Mouse (Mus musculus) heart, postnatal 0 days (tissue): ENCODE measurements around the gene Ephb1. TPM values are rescaled to one million over a fixed set of nuclear protein-coding genes. Genes with fewer than 3 reads are reported as not detected.

Experiments
- ATAC-seq: fragments of 200-750 bp; cut with Nextera tagmentation; 2 replicates; pipeline ENCODE4 v1.8.0; 2017; ENCODE audit warnings: low read depth, moderate number of reproducible peaks, moderate library complexity; ENCODE audit not compliant: insufficient read depth
- DNase-seq: peaks from one replicate; pipeline ENCODE4 v3.0.0-alpha.2; 2016; ENCODE audit warnings: low spot score
- H3K27ac ChIP-seq: fragments of 300-500 bp; sonication (generic); 2 replicates; pipeline ENCODE4 v1.5.1; 2014; ENCODE audit warnings: low read depth, mild to moderate bottlenecking
- H3K27me3 ChIP-seq: fragments of 300-500 bp; sonication (generic); 2 replicates; pipeline ENCODE4 v1.6.1; 2014; ENCODE audit warnings: low read length, mixed read lengths; ENCODE audit not compliant: control insufficient read depth, insufficient read depth
- H3K36me3 ChIP-seq: fragments of 300-500 bp; sonication (generic); replicated peaks from 2 replicates; pipeline ENCODE4 v1.6.1; 2014; ENCODE audit warnings: low read length, mixed read lengths; ENCODE audit not compliant: control insufficient read depth, insufficient read depth
- H3K4me1 ChIP-seq: fragments of 300-500 bp; sonication (generic); 2 replicates; pipeline ENCODE4 v1.6.1; 2014; ENCODE audit warnings: antibody characterized with exemption; ENCODE audit not compliant: control insufficient read depth, insufficient read depth
- H3K4me2 ChIP-seq: fragments of 300-500 bp; sonication (generic); 2 replicates; pipeline ENCODE4 v1.6.1; 2014; ENCODE audit warnings: low read depth, mild to moderate bottlenecking, low read length, moderate library complexity
- H3K4me3 ChIP-seq: fragments of 300-500 bp; sonication (generic); 2 replicates; pipeline ENCODE4 v1.5.1; 2014; ENCODE audit warnings: low read depth, low read length
- H3K9ac ChIP-seq: fragments of 300-500 bp; sonication (generic); replicated peaks from 2 replicates; pipeline ENCODE4 v1.6.1; 2014; ENCODE audit warnings: low read depth, low read length, mixed read lengths
- H3K9me3 ChIP-seq: fragments of 300-500 bp; sonication (generic); replicated peaks from 2 replicates; pipeline ENCODE4 v1.6.1; 2016; ENCODE audit warnings: low read length; ENCODE audit not compliant: control insufficient read depth
- CTCF ChIP-seq: IDR thresholded peaks from 2 replicates; pipeline ENCODE4 v1.5.1; 2016; ENCODE audit warnings: antibody characterized with exemption, control low read depth, low read depth
- EP300 ChIP-seq: IDR thresholded peaks from 2 replicates; pipeline ENCODE4 v1.6.1; 2016; ENCODE audit warnings: antibody characterized with exemption, low read depth
- WGBS: fragments of 180-500 bp; shearing (Covaris S2); extraction: QIAGEN DNeasy Blood & Tissue Kit; methylation state at CpG from one replicate; pipeline ENCODE4 v1.1.7; 2014; 5-methylcytosine and 5-hydroxymethylcytosine counted together
- polyA plus RNA-seq: library from polyadenylated mRNA; unstranded; fragments of >200 nt; fragmentation: Nextera tagmentation; extraction: Ambion mirVana; gene quantifications from 2 replicates; pipeline ENCODE4 v1.2.1, GENCODE M21; 2015
- total RNA-seq: library from RNA; depleted of rRNA; stranded (reverse); fragments of >200 nt; gene quantifications from 2 replicates; pipeline ENCODE4 v1.2.3, GENCODE M21; 2014; ENCODE audit warnings: low replicate concordance

Ephb1 gene
- total and polyA plus RNA-seq, 2 experiments from 2014 or later: 0.96 to 2.1 TPM

- H3K36me3 ChIP-seq: no peaks in the 10 kb centered on the region
- no peaks in the 10 kb centered on the region for H3K4me1 ChIP-seq
- H3K4me3 ChIP-seq: no peak overlapping the region
- no peak for ATAC-seq
- TF ChIP-seq EP300 (no peak), CTCF (no peak)
- 81% methylated on average over 3 of the region's 3 CpGs for WGBS
- no peak overlapping the region for H3K27ac ChIP-seq
- H3K9ac ChIP-seq: no peak overlapping the region
- H3K27me3 ChIP-seq: 0 out of 2 replicates have a peak, but pooled peaks cover 6% of the 10 kb centered on the region
- no peaks in the 10 kb centered on the region for H3K9me3 ChIP-seq
- DNase-seq: no peak
- no peak overlapping the region for H3K4me2 ChIP-seq
Observed at GRCm38 (mm10) chr9:102293605-102294004, 60.9 kb downstream of the Ephb1 start.

DNA sequence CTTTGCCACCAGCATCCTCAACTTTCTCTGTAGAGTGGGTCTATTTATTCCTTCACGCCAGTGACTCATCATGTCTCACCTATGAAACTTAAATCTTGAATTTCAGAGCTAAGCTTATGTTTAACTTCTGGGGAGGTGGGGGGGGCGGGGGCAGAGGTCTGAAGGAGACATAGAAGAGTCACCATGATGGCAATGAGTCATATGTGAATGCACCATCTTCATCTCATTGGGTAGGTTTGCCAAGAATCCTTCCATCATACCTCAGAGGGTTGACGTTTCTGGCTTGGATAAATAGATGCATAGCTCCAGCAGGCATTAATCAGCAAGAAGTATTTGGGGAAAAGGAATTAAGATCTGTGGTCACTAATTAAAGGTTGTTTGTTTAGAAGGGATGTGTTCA is 63.3 kb downstream of the Ephb1 start:
- Histone ChIP-seq H3K9me3 (no peaks in the 10 kb centered on the region), H3K27me3 (0 out of 2 replicates have a peak, but pooled peaks cover 8% of the 10 kb centered on the region), H3K4me3 (no peak overlapping the region), H3K36me3 (no peaks in the 10 kb centered on the region), H3K27ac (no peak overlapping the region), H3K4me1 (no peaks in the 10 kb centered on the region), H3K9ac (no peak overlapping the region), H3K4me2 (no peak overlapping the region)
- TF ChIP-seq EP300 (no peak), CTCF (no peak)
- WGBS: 71% methylated on average over 3 of the region's 3 CpGs
- DNase-seq (no peak), ATAC-seq (no peak)

GRCm38 (mm10) chr9:102288356-102288755 is 66.1 kb downstream of the Ephb1 start:
- no peaks in the 10 kb centered on the region for H3K4me1 ChIP-seq
- H3K9me3 ChIP-seq: no peaks in the 10 kb centered on the region; the same call in 1 of the 2 replicates
- no peak overlapping the region for H3K27ac ChIP-seq
- H3K36me3 ChIP-seq: no peaks in the 10 kb centered on the region
- TF ChIP-seq EP300 (no peak), CTCF (no peak)
- H3K4me2 ChIP-seq: no peak overlapping the region
- no peak overlapping the region for H3K9ac ChIP-seq
- no peak overlapping the region for H3K4me3 ChIP-seq
- no peak for DNase-seq
- ATAC-seq: no peak
- 0 out of 2 replicates have a peak, but pooled peaks cover 5% of the 10 kb centered on the region for H3K27me3 ChIP-seq
- 78% methylated on average over 3 of the region's 3 CpGs for WGBS

DNA sequence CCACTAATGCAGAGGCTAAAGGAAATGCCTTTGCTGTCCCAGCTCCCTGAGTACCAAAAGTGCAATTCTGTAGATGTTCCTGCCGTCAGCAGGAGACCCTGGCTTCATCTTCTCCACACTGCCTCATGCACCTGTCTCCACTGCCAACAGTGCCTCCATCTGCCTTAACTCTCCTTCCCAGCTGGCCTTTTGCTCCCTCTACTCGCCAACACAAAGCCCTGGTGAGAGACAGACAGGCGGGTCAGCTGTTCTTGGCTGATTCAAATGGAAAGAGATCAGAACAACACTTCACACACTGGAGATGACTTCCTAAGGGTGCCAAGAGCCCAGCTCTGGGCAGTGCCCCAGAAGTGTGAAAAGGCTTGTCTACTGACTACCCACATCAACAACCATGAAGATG is 78.6 kb downstream of the Ephb1 start:
- peaks cover 36% of the 10 kb centered on the region for H3K27me3 ChIP-seq
- no peak overlapping the region for H3K4me2 ChIP-seq
- H3K9ac ChIP-seq: no peak overlapping the region
- no peaks in the 10 kb centered on the region for H3K9me3 ChIP-seq
- H3K36me3 ChIP-seq: no peaks in the 10 kb centered on the region
- no peak overlapping the region for H3K4me3 ChIP-seq
- ATAC-seq (no peak), DNase-seq (no peak)
- WGBS: 67% methylated on average over 3 of the region's 3 CpGs
- H3K27ac ChIP-seq: no peak overlapping the region
- TF ChIP-seq EP300: no peak
- no peak for TF ChIP-seq CTCF
- no peaks in the 10 kb centered on the region for H3K4me1 ChIP-seq

- WGBS: 52% methylated on average over 8 of the region's 8 CpGs
- ATAC-seq (no peak), DNase-seq (no peak)
- Histone ChIP-seq H3K4me3 (no peak overlapping the region), H3K4me2 (no peak overlapping the region), H3K9ac (no peak overlapping the region), H3K36me3 (no peaks in the 10 kb centered on the region), H3K4me1 (no peaks in the 10 kb centered on the region), H3K27ac (no peak overlapping the region), H3K27me3 (peaks cover 55% of the 10 kb centered on the region), H3K9me3 (no peaks in the 10 kb centered on the region)
- TF ChIP-seq CTCF (no peak), EP300 (no peak)
Observed at GRCm38 (mm10) chr9:102274016-102274415, 80.5 kb downstream of the Ephb1 start.

GRCm38 (mm10) chr9:102273469-102273808 is 81.1 kb downstream of the Ephb1 start:
- H3K4me2 ChIP-seq: no peak overlapping the region
- ATAC-seq (no peak), DNase-seq (no peak)
- H3K27ac ChIP-seq: no peak overlapping the region
- no peak for TF ChIP-seq EP300
- TF ChIP-seq CTCF: no peak
- no peaks in the 10 kb centered on the region for H3K9me3 ChIP-seq
- no peak overlapping the region for H3K9ac ChIP-seq
- H3K4me3 ChIP-seq: no peak overlapping the region
- WGBS: 64% methylated on average over 6 of the region's 6 CpGs
- H3K36me3 ChIP-seq: no peaks in the 10 kb centered on the region
- H3K27me3 ChIP-seq: peaks cover 61% of the 10 kb centered on the region
- no peaks in the 10 kb centered on the region for H3K4me1 ChIP-seq
